ENCODE assay signal across 22 mouse cellular contexts in genomic region chr17:26551104-26551503, GRCm38 (mm10). TPM values are rescaled to one million over a fixed set of nuclear protein-coding genes. Genes with fewer than 3 reads are reported as not detected.
DNase-seq lines count a peak whose midpoint lies in the region; ATAC-seq lines count a peak whose summit lies in the region.
"Had no signal": no experiment of that assay in that cellular context is flagged by ENCODE, and none has a peak within 500 bp of the region (broad histone marks: within the 10 kb centered on the region; RNA-seq: fewer than 3 reads in every experiment).

No protein-coding gene starts in this region.

- peak; percentile 88 for DNase-seq in CD4-positive, CD25-positive, alpha-beta regulatory T cell, adult 2 months (ENCODE audit: low read depth, low spot score)
- DNase-seq in T-cell, adult 2 months (ENCODE audit: low spot score), result peak; percentile 18
- DNase-seq in right cerebral cortex, postnatal 36 days (ENCODE audit: low spot score in 2 of 2), result no peak
- DNase-seq in kidney, adult 18-20 months, result no peak
- no peak for DNase-seq in cerebellum, postnatal 25 days
- DNase-seq: adrenal gland, postnatal 10 days; B cell, adult 2 months; cerebellum, adult 11 months; cerebellum, adult 8-10 months; cerebellum, postnatal 10 days; gastrocnemius, adult 2 months; gastrocnemius, postnatal 25 days; heart, adult 2 months; heart, postnatal 14 days; heart, postnatal 4 days; kidney, adult 11 months; kidney, adult 9 months had no signal

- peak; percentile 90 for ATAC-seq in inflammation-experienced regulatory T-cells, adult 6 months
- ATAC-seq: forebrain, embryonic 13.5 days; forebrain, embryonic 16.5 days; hindbrain, postnatal 0 days; intestine, embryonic 15.5 days had no signal

RNA-seq across cellular contexts. Expression of gene Ergic1, which starts 10.2 kb away (rescaled TPM):
- polyA plus RNA-seq in inflammation-experienced regulatory T-cells, adult 6 months (2017; shearing (Covaris generic)), result 10 to 100 TPM; 35.9 to 50.4 (median 39.8) TPM

RNA-seq across cellular contexts. Expression of gene Dusp1, which starts 10.8 kb away (rescaled TPM):
- 10 to 100 TPM; 31.4 to 56.0 (median 32.0) TPM for polyA plus RNA-seq in inflammation-experienced regulatory T-cells, adult 6 months (2017; shearing (Covaris generic))

Comparison
In these comparisons a context has a peak if more than half of its experiments do, and no peak if none do; other contexts are left out.
1. DNase-seq: peak in CD4-positive, CD25-positive, alpha-beta regulatory T cell, adult 2 months (single experiment) and T-cell, adult 2 months (single experiment); none in right cerebral cortex, postnatal 36 days (0 of 2), kidney, adult 18-20 months (single experiment) and cerebellum, postnatal 25 days (0 of 2).